Mouse (Mus musculus): ENCODE results near the gene Ercc1. TPM values are rescaled to one million over a fixed set of nuclear protein-coding genes. Genes with fewer than 3 reads are reported as not detected.
A peak's percentile ranks its signal among the peaks of the same experiment; 100 is the strongest.

Gene Ercc1
- polyA plus RNA-seq, 1 experiment from 2014 or later = 84.1 TPM

MicroRNAs within 50 kb of the gene (microRNA counts, 519-probe panel; counts per million panel counts)
- 110 counts per million, percentile 56 among the panel's probes with 10 or more counts for microRNA mmu-miR-343

Small RNA genes lying within 50 kb of the gene (microRNA-seq; reads per million reads assigned to microRNA genes)
- not detected for gene Mir343

Other genes with a start within 250 kb of the Ercc1 start
- gene Gm4969, start 226.4 kb upstream of the Ercc1 start, polyA plus RNA-seq (2015; fragmentation: Nextera tagmentation; extraction: Ambion mirVana) = 1.6 and 1.9 TPM in 2 replicates
- gene Fbxo46, start 224.9 kb upstream of the Ercc1 start, polyA plus RNA-seq (2015; fragmentation: Nextera tagmentation; extraction: Ambion mirVana) = 19.6 and 20.6 TPM in 2 replicates
- 22.5 and 23.9 TPM in 2 replicates for gene Qpctl, start 195.5 kb upstream of the Ercc1 start, polyA plus RNA-seq (2015; fragmentation: Nextera tagmentation; extraction: Ambion mirVana)
- gene Snrpd2, start 195.1 kb upstream of the Ercc1 start, polyA plus RNA-seq (2015; fragmentation: Nextera tagmentation; extraction: Ambion mirVana) = 124 and 126 TPM in 2 replicates
- 2.6 and 3.4 TPM in 2 replicates for gene Gipr, start 178.7 kb upstream of the Ercc1 start, polyA plus RNA-seq (2015; fragmentation: Nextera tagmentation; extraction: Ambion mirVana)
- gene Eml2, start 168.4 kb upstream of the Ercc1 start, polyA plus RNA-seq (2015; fragmentation: Nextera tagmentation; extraction: Ambion mirVana) = 6.3 and 10.0 TPM in 2 replicates
- gene Gpr4, start 132.2 kb upstream of the Ercc1 start, polyA plus RNA-seq (2015; fragmentation: Nextera tagmentation; extraction: Ambion mirVana) = 1.8 and 1.9 TPM in 2 replicates
- 39.4 and 40.5 TPM in 2 replicates for gene Opa3, start 116.4 kb upstream of the Ercc1 start, polyA plus RNA-seq (2015; fragmentation: Nextera tagmentation; extraction: Ambion mirVana)
- gene Vasp, start 73.0 kb upstream of the Ercc1 start, polyA plus RNA-seq (2015; fragmentation: Nextera tagmentation; extraction: Ambion mirVana) = 28.6 and 38.0 TPM in 2 replicates
- gene Ppm1n, start 64.7 kb upstream of the Ercc1 start, polyA plus RNA-seq (2015; fragmentation: Nextera tagmentation; extraction: Ambion mirVana) = 0.34 and 0.88 TPM in 2 replicates
- gene Rtn2, start 62.2 kb upstream of the Ercc1 start, polyA plus RNA-seq (2015; fragmentation: Nextera tagmentation; extraction: Ambion mirVana) = 97.4 and 102 TPM in 2 replicates
- not detected in 2 replicates for gene Fosb, start 34.7 kb upstream of the Ercc1 start, polyA plus RNA-seq (2015; fragmentation: Nextera tagmentation; extraction: Ambion mirVana)
- gene Cd3eap, start 14.7 kb downstream of the Ercc1 start, polyA plus RNA-seq (2015; fragmentation: Nextera tagmentation; extraction: Ambion mirVana) = 19.6 and 20.4 TPM in 2 replicates
- gene Ppp1r13l, start 15.0 kb downstream of the Ercc1 start, polyA plus RNA-seq (2015; fragmentation: Nextera tagmentation; extraction: Ambion mirVana) = 1.2 and 2.3 TPM in 2 replicates
- 27.6 and 28.9 TPM in 2 replicates for gene Ercc2, start 37.2 kb downstream of the Ercc1 start, polyA plus RNA-seq (2015; fragmentation: Nextera tagmentation; extraction: Ambion mirVana)
- gene Klc3, start 59.3 kb downstream of the Ercc1 start, polyA plus RNA-seq (2015; fragmentation: Nextera tagmentation; extraction: Ambion mirVana) = 1.1 and 1.2 TPM in 2 replicates
- gene Ckm, start 60.0 kb downstream of the Ercc1 start, polyA plus RNA-seq (2015; fragmentation: Nextera tagmentation; extraction: Ambion mirVana) = 0.07 TPM in 1 of 2 replicates, not detected in the other
- 13.9 and 16.3 TPM in 2 replicates for gene Mark4, start 114.0 kb downstream of the Ercc1 start, polyA plus RNA-seq (2015; fragmentation: Nextera tagmentation; extraction: Ambion mirVana)
- 0.24 and 0.32 TPM in 2 replicates for gene Exoc3l2, start 118.6 kb downstream of the Ercc1 start, polyA plus RNA-seq (2015; fragmentation: Nextera tagmentation; extraction: Ambion mirVana)
- gene Bloc1s3, start 163.6 kb downstream of the Ercc1 start, polyA plus RNA-seq (2015; fragmentation: Nextera tagmentation; extraction: Ambion mirVana) = 2.9 and 4.5 TPM in 2 replicates
- 36.6 and 43.3 TPM in 2 replicates for gene Trappc6a, start 163.6 kb downstream of the Ercc1 start, polyA plus RNA-seq (2015; fragmentation: Nextera tagmentation; extraction: Ambion mirVana)
- gene Nkpd1, start 173.1 kb downstream of the Ercc1 start, polyA plus RNA-seq (2015; fragmentation: Nextera tagmentation; extraction: Ambion mirVana) = 0.08 and 0.11 TPM in 2 replicates
- gene Ppp1r37, start 218.3 kb downstream of the Ercc1 start, polyA plus RNA-seq (2015; fragmentation: Nextera tagmentation; extraction: Ambion mirVana) = 25.7 and 37.0 TPM in 2 replicates
- gene Zfp296, start 232.5 kb downstream of the Ercc1 start, polyA plus RNA-seq (2015; fragmentation: Nextera tagmentation; extraction: Ambion mirVana) = 0.26 and 0.31 TPM in 2 replicates
- 134 and 138 TPM in 2 replicates for gene Gemin7, start 232.8 kb downstream of the Ercc1 start, polyA plus RNA-seq (2015; fragmentation: Nextera tagmentation; extraction: Ambion mirVana)

Measured in midbrain, embryonic 13.5 days (tissue).